Mouse (Mus musculus): ENCODE measurements at regions not wholly inside any gene's neighbourhood (a gene's known extent, or its start where the extent isn't known, plus 50 kb on each side); places are given as distances from the start of the nearest gene placed in this dataset.
A peak's percentile ranks its signal among the peaks of the same experiment; 100 is the strongest.

GRCm38 (mm10) chr8:41648276-41648675 lies 231.4 kb upstream of the Frg1 start:
- intact Hi-C loops (cut with DNase I) = no loop called here
- no peak for DNase-seq (ENCODE audit: low spot score in 2 of 2)

DNA sequence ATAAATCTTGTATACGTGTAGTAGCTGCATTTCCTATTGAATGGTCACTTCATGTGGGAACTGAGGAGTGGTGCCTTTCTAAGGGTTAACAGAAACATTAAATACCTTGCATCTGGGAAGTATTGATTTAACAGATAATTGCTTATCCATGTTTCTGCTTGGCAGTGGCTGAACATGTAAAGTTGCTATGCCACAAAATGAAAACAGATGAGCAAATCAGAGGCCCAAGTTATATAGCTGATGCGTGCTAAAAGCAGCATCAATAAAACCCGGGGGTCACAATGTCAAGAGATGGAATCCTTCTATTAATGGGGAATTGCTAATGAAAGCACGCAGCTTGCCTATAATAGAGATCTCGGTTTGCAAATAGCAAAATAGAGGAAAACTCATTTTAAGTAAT lies 227.8 kb upstream of the Frg1 start:
- intact Hi-C loops (cut with DNase I) = no loop called here

DNA sequence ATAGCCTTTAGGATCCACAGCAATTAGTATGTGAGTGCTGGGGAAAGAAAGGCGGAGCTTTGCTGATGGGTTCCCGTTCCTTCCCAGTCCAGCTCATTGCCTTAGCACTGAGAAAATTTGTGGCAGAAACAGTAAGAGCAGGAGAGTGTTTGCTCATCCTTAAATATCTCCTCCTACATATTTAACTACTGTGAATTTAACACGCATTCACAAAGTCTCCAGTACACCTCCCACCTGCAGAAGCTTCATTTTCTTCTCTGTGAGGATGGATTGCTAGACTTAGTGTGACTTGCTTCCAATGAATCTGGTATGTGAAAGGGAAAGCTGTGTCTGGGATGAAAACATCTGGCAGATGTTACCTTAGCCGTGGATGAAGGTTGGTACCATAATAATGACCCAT lies 207.0 kb upstream of the Frg1 start:
- intact Hi-C loops (cut with DNase I) = no loop called here
- peak; percentile 8 to 11 for DNase-seq (ENCODE audit: low spot score in 2 of 2)

More for the DNA sequence above, 227.8 kb upstream of the Frg1 start:
- no peak for DNase-seq (ENCODE audit: low spot score in 2 of 2)

GRCm38 (mm10) chr8:41600255-41600654 lies 183.4 kb upstream of the Frg1 start:
- no peak for DNase-seq (ENCODE audit: low spot score in 2 of 2)
- intact Hi-C loops (cut with DNase I) = no loop called here

DNA sequence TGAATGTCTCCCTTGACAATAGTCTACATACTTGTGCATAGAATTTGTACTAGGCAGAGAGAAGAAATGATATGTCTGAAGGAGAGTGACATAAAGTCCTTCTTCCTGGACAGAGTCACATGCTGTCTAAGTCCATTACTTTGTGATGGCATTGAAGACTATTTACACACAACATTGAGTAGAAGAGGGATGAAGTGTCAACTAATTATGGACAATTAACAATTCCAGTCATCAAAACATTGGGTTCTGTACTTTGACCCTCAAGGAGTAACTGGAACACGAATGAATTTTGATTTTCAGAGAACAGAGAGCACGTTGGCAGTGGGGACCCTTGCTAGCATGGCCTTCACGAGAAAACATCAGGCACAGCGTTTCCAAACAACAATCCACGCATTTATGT lies 177.6 kb upstream of the Frg1 start:
- no peak for DNase-seq (ENCODE audit: low spot score in 2 of 2)
- intact Hi-C loops (cut with DNase I) = no loop called here

GRCm38 (mm10) chr8:41593666-41594042 lies 176.8 kb upstream of the Frg1 start:
- intact Hi-C loops (cut with DNase I) = no loop called here

GRCm38 (mm10) chr8:41592741-41593665 lies 176.1 kb upstream of the Frg1 start:
- DNase-seq (ENCODE audit: low spot score in 2 of 2) = no peak
- intact Hi-C loops (cut with DNase I) = no loop called here

More at GRCm38 (mm10) chr8:41593666-41594042, 176.8 kb upstream of the Frg1 start:
- no peak for DNase-seq (ENCODE audit: low spot score in 2 of 2)

DNA sequence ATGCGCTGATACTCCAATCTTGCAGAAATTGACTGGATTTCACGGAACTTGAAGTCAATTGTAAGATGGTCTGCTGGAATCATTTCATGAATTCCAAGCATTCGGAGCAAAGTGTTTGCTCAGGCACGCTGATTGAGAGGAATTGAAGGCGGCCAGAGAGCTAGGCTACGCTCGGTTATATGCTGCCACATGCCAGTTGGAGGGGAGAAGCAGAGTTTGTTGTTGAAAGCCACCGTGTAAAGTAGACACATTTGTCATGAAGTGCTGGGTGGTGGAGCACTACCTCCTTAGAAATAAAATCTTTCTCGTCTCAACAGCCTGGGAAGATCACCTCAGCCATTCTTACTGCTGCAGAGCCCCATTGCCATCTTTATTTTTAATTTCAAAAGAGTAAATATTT lies 175.3 kb upstream of the Frg1 start:
- intact Hi-C loops (cut with DNase I) = no loop called here
- no peak for DNase-seq (ENCODE audit: low spot score in 2 of 2)

DNA sequence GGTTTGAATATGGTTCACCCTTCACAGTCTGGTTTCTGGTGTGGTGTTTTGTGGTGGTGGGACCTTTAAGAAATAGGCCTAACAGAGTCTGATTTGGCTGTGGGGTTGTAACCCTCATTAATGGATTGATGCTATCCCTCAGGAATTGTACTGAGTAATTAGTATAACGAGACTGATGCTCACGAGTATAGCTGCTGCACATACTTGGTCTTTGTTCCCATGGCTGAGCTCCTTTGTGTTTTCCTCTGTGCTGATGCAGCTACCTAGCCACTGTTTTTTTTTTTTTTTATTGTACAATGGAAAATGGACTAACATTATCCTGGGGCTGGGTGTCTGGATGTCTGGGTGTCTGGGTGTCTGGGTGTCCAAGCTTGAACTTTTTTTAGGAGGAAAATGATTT lies 171.3 kb upstream of the Frg1 start:
- intact Hi-C loops (cut with DNase I) = no loop called here
- DNase-seq (ENCODE audit: low spot score in 2 of 2) = no peak

- intact Hi-C loops (cut with DNase I) = loop anchor here (10.0 kb wide), 1 partner anchor 242 kb away; no protein-coding TSS in a partner anchor
- DNase-seq (ENCODE audit: low spot score in 2 of 2) = peak; percentile 75 to 84
These were observed 156.4 kb upstream of the Frg1 start for GRCm38 (mm10) chr8:41573027-41573885.

DNA sequence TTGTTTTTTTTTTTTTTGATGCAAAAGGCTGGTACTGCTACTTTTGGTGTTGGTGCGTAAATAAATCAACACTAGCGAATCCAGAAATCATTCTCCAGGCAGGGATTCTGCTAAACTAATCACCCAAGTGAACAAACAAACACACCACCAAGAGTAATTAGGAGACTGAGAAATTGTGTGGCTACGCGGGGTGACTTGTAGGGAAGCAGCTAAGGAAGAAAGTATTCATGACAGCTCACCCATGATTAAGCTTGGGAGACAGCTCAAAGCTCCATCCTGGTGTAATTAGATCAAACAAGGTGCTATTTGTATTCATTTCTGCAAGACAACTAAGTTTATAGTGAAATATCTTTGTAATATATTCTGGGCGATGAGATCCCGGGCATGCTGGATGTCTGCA lies 153.7 kb upstream of the Frg1 start:
- intact Hi-C loops (cut with DNase I) = loop anchor here (10.0 kb wide), 1 partner anchor 244 kb away; no protein-coding TSS in a partner anchor
- DNase-seq (ENCODE audit: low spot score in 2 of 2) = no peak

DNA sequence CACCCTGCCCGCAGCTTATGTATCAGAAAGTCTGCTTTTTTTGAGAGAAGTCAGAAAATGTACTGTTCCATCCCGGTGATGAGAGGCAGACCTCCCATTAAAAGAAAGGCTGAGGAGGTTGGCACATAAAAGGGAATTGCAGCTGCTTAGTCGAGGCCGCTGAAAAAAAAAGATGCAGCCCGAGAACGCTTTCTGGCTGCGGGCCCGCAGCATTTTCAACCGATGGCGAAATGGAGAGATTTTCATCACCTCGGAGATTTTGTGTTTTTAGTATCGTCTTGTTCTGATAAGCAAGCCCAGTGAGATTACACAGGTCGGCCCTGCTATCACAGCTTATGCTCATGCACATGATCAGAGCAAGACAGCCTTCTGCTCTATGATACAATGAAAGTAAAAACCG lies 145.1 kb upstream of the Frg1 start:
- intact Hi-C loops (cut with DNase I) = no loop called here
- DNase-seq (ENCODE audit: low spot score in 2 of 2) = no peak

DNA sequence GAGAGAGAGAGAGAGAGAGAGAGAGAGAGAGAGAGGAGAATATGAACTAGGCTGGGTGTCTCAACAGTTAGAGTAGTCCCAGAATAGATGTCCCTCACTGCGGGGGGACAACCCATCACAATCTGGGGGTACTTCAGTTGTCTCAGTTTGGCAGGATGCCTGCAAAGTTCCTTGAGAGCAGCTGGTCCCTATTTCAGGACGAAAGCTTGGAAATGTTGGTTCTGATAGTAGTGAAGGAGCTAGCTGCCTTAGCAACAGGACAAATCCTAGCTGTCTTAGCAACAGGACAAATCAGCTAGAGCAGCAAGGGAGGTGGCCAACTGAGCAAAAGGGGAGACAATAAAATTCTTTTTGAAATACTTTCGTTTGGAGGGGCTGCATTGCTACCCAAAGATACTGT lies 139.9 kb upstream of the Frg1 start:
- intact Hi-C loops (cut with DNase I) = no loop called here
- DNase-seq (ENCODE audit: low spot score in 2 of 2) = peak in 1 of 2 experiments; percentile 9

- no peak for DNase-seq (ENCODE audit: low spot score in 2 of 2)
These were observed 136.1 kb upstream of the Frg1 start for GRCm38 (mm10) chr8:41552747-41553534.

DNA sequence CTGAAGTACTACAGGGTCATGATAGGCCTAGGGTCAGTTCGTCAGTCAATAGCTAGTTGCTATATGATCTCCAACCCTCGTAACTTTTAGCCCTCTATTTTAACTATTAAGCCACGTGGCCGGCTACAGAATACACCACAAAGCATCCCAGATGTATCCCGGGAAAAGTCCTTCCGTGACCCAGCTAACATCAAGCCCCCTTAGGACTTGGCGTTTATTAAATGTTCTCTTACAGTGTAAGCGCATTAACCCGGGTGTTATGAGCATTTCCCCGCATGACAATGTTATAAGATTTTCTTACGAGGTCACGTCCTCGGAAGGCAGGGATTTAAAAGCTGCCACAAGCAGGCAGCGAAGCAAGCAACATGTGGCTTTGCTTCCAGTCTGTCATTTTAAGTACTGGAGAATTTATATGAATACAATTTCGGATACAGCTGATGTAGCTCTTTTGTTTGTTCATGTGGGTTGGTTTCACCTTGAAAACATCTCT lies 135.1 kb upstream of the Frg1 start:
- no peak for DNase-seq (ENCODE audit: low spot score in 2 of 2)
- intact Hi-C loops (cut with DNase I) = no loop called here

More at GRCm38 (mm10) chr8:41552747-41553534, 136.1 kb upstream of the Frg1 start:
- intact Hi-C loops (cut with DNase I) = no loop called here

DNA sequence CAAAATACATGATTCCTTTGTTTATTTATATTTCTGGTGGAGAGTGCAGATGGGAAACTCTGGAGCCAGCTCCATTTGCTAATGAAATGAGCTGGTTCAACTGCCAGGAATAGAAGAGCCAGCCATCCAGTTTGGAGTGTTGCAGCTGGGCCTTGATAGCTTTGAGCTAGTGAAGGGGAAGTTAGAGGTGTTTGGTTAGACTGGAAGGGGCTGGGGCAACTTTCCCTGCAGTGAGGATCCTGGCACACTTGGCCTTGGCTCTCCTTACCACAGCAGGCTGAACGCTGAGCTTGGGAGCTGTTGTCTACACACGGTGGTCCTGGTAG lies 133.2 kb upstream of the Frg1 start:
- intact Hi-C loops (cut with DNase I) = no loop called here

DNA sequence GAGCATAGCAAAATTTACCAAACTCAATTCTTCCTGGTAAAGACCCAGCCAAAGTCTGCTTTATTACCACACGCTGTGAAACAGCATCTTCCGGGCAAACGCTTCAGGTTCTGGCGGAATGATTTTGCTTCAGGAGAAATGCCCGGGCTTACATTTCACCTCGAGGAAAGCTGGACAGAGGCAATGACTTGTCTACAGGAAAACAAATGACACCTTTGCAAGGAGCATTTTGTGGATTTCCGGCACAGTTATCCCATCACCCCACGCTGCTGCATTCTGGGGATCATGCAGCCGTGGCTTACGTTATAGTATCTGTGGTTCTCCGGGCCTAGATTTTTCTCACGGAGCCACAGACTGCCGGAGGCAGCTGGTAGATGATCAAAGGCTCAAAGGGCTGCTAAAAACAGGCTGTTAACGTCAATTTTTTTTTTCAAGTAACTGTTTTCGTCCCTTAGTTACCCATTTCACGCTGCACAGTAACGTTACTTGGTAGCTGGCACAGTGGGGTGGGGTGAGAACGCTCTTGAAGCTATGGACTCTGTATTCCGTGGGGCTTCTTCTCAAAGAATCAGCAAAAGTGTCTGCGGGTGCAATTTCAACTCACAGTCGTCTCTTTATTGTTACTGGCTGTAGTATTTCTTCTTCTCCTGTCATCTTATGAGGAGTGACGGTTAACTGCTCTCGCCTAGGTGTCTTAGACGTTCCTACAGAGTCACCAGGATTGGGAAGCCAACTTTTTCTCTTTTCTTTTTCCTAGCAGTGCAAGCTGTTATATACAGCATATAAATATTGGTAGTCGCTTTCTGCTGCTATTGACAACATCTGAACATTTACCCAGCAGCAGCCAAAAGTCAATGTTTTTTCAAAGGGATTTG lies 132.6 kb upstream of the Frg1 start:
- intact Hi-C loops (cut with DNase I) = no loop called here
- peak; percentile 10 to 17 for DNase-seq (ENCODE audit: low spot score in 2 of 2)

More for the DNA sequence above, 133.2 kb upstream of the Frg1 start:
- DNase-seq (ENCODE audit: low spot score in 2 of 2) = no peak

GRCm38 (mm10) chr8:41547730-41548368 lies 131.0 kb upstream of the Frg1 start:
- no peak for DNase-seq (ENCODE audit: low spot score in 2 of 2)
- intact Hi-C loops (cut with DNase I) = no loop called here

All from left cerebral cortex, postnatal 36 days (tissue).